Comparison of ENCODE assay signal across 14 mouse cellular contexts in the genomic region with DNA sequence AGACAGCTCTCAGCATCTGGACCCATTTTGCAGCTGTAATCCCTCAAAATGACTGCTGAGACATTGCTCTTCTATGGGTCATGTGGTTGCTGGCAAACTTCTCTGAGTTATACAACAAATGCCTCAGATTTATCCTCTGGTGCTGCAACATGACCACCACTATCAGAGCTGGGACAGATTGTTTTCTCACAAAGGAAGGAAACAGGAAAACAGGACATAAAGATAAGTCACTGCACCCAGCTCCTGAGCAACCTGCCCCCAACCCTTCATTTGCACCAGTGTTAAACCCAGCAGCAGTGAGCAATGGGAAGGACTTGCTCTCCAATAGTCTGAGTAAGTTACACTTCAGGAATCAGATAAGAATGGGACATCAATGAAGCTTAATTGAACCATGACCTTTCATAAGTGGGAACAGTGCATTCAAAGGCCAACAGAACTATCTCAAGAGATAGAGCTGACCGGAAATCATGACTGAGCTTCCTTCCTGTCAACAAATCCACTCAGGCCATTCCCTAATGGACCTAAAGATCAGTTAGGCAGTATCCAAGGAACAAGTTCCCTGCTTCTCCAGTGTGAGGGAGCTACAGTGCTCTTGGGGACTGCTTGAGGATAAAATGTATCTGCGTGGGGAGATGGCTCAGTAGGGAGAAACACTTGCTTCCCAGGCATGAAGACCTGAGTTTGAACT. TPM values are rescaled to one million over a fixed set of nuclear protein-coding genes. Genes with fewer than 3 reads are reported as not detected.
DNase-seq lines count a peak whose midpoint lies in the region; ATAC-seq and TF ChIP-seq lines count a peak whose summit lies in the region.
"Had no signal": no experiment of that assay in that cellular context is flagged by ENCODE, and none has a peak within 500 bp of the region (broad histone marks: within the 10 kb centered on the region; RNA-seq: fewer than 3 reads in every experiment).

No protein-coding gene starts in this region.

- WGBS in kidney, adult 2 months = 71% methylated on average over 2 of the region's 2 CpGs
- WGBS in kidney, embryonic 14.5 days = 70% methylated on average over 2 of the region's 2 CpGs
- WGBS in heart, embryonic 13.5 days = 36% methylated on average over 2 of the region's 2 CpGs

- H3K27me3 ChIP-seq in kidney, adult 2 months (replicated peaks; ENCODE audit: control insufficient read depth, insufficient read depth, low read length) = no peaks in the 10 kb centered on the region
- H3K27me3 ChIP-seq in kidney, embryonic 14.5 days (ENCODE audit: control insufficient read depth, insufficient read depth, low read length) = no peaks in the 10 kb centered on the region
- H3K27me3 ChIP-seq in heart, embryonic 13.5 days (replicated peaks) = no peaks in the 10 kb centered on the region
- H3K27me3 ChIP-seq: hindbrain, embryonic 12.5 days; Patski; stomach, embryonic 15.5 days had no signal

- H3K9me3 ChIP-seq in kidney, embryonic 14.5 days (ENCODE audit: control insufficient read depth, low read length) = no peaks in the 10 kb centered on the region
- peaks cover 3% of the 10 kb centered on the region; the same call in 1 of the 2 replicates for H3K9me3 ChIP-seq in heart, embryonic 13.5 days
- H3K9me3 ChIP-seq: hindbrain, embryonic 12.5 days; stomach, embryonic 15.5 days had no signal

- ATAC-seq in kidney, embryonic 14.5 days (ENCODE audit: low FRiP score, low TSS enrichment) = no peak
- no peak for ATAC-seq in heart, embryonic 13.5 days (ENCODE audit: extremely low read depth, insufficient number of reproducible peaks, low FRiP score, low TSS enrichment)
- ATAC-seq: Patski had no signal

- H3K4me2 ChIP-seq in kidney, embryonic 14.5 days (replicated peaks; ENCODE audit: low read depth, low read length) = no peak overlapping the region
- no peak overlapping the region for H3K4me2 ChIP-seq in heart, embryonic 13.5 days
- H3K4me2 ChIP-seq: hindbrain, embryonic 12.5 days; stomach, embryonic 15.5 days had no signal

- no peaks in the 10 kb centered on the region for H3K4me1 ChIP-seq in kidney, adult 2 months (ENCODE audit: control insufficient read depth, insufficient read depth, low read length)
- no peaks in the 10 kb centered on the region for H3K4me1 ChIP-seq in kidney, embryonic 14.5 days (ENCODE audit: control insufficient read depth, insufficient read depth, low read length)
- no peaks in the 10 kb centered on the region for H3K4me1 ChIP-seq in heart, embryonic 13.5 days
- H3K4me1 ChIP-seq: hindbrain, embryonic 12.5 days; stomach, embryonic 15.5 days had no signal

- DNase-seq in kidney, adult 2 months = peak; percentile 39
- DNase-seq in kidney, postnatal 10 days = peak; percentile 33
- peak; percentile 48 for DNase-seq in lung, postnatal 25 days (ENCODE audit: low spot score)
- DNase-seq in ovary, postnatal 36 days (ENCODE audit: low spot score) = no peak
- no peak for DNase-seq in embryo, embryonic 10 days (ENCODE audit: low spot score)
- DNase-seq: cerebellum, adult 11-12 months; gastrocnemius, adult 2 months; thymus, postnatal 36 days had no signal

- no peak overlapping the region for H3K4me3 ChIP-seq in kidney, adult 2 months (ENCODE audit: insufficient read depth, low read depth, low read length)
- H3K4me3 ChIP-seq in kidney, embryonic 14.5 days (ENCODE audit: low read length) = no peak overlapping the region
- H3K4me3 ChIP-seq in heart, embryonic 13.5 days = no peak overlapping the region
- H3K4me3 ChIP-seq: gastrocnemius, adult 2 months; hindbrain, embryonic 12.5 days; stomach, embryonic 15.5 days had no signal

- no peak for TF ChIP-seq POLR2A in kidney, adult 2 months (IDR thresholded peaks at IDR 0.05; ENCODE audit: low read depth, low read length)

- H3K9ac ChIP-seq in kidney, embryonic 14.5 days (ENCODE audit: low read depth, low read length) = no peak overlapping the region
- H3K9ac ChIP-seq in heart, embryonic 13.5 days = no peak overlapping the region
- H3K9ac ChIP-seq: hindbrain, embryonic 12.5 days; stomach, embryonic 15.5 days had no signal

- TF ChIP-seq CTCF in kidney, adult 2 months (conservative IDR thresholded peaks at IDR 0.05; ENCODE audit: insufficient read depth, insufficient read length, low read depth, low read length) = no peak

- no peaks in the 10 kb centered on the region for H3K36me3 ChIP-seq in kidney, adult 2 months (ENCODE audit: control insufficient read depth, insufficient read depth, low read length)
- no peaks in the 10 kb centered on the region for H3K36me3 ChIP-seq in kidney, embryonic 14.5 days (ENCODE audit: control insufficient read depth, insufficient read depth, low read length)
- H3K36me3 ChIP-seq in heart, embryonic 13.5 days = no peaks in the 10 kb centered on the region
- H3K36me3 ChIP-seq: hindbrain, embryonic 12.5 days; stomach, embryonic 15.5 days had no signal

- peak overlapping the region; percentile 47 for H3K27ac ChIP-seq in kidney, adult 2 months (ENCODE audit: insufficient read depth, low read depth, low read length)
- H3K27ac ChIP-seq in kidney, embryonic 14.5 days (ENCODE audit: low read depth, low read length) = no peak overlapping the region
- H3K27ac ChIP-seq in heart, embryonic 13.5 days (replicated peaks) = peak overlapping the region; percentile 48; the same call in 1 of the 2 replicates
- H3K27ac ChIP-seq: gastrocnemius, adult 2 months; hindbrain, embryonic 12.5 days; stomach, embryonic 15.5 days had no signal

RNA-seq across cellular contexts. Expression of a gene that starts 17.2 kb away (rescaled TPM):
- polyA plus RNA-seq in kidney, adult 2 months (2012; rRNA removed) = 234 and 244 TPM in 2 replicates
- polyA plus RNA-seq in kidney, embryonic 14.5 days (2014; fragmentation: Nextera tagmentation; extraction: Ambion mirVana) = 5.4 and 19.8 TPM in 2 replicates
- polyA plus RNA-seq in heart, embryonic 13.5 days (2015; fragmentation: Nextera tagmentation; extraction: Ambion mirVana) = not detected in 2 replicates
- polyA plus RNA-seq: hindbrain, embryonic 12.5 days; large intestine, adult 2 months; Patski; stomach, embryonic 15.5 days had no signal

RNA-seq across cellular contexts. Expression of a gene that starts 28.2 kb away (rescaled TPM):
- 368 and 393 TPM in 2 replicates for polyA plus RNA-seq in kidney, adult 2 months (2012; rRNA removed)
- 0.26 and 0.97 TPM in 2 replicates for polyA plus RNA-seq in kidney, embryonic 14.5 days (2014; fragmentation: Nextera tagmentation; extraction: Ambion mirVana)
- polyA plus RNA-seq in heart, embryonic 13.5 days (2015; fragmentation: Nextera tagmentation; extraction: Ambion mirVana) = not detected in 2 replicates
- polyA plus RNA-seq: hindbrain, embryonic 12.5 days; large intestine, adult 2 months; Patski had no signal

RNA-seq across cellular contexts. Expression of a gene that starts 50.3 kb away (rescaled TPM):
- polyA plus RNA-seq in kidney, adult 2 months (2012; rRNA removed) = 258 and 331 TPM in 2 replicates
- polyA plus RNA-seq in kidney, embryonic 14.5 days (2014; fragmentation: Nextera tagmentation; extraction: Ambion mirVana) = not detected in 2 replicates
- polyA plus RNA-seq in heart, embryonic 13.5 days (2015; fragmentation: Nextera tagmentation; extraction: Ambion mirVana) = not detected in 2 replicates
- polyA plus RNA-seq: hindbrain, embryonic 12.5 days; large intestine, adult 2 months; Patski; stomach, embryonic 15.5 days had no signal

RNA-seq across cellular contexts. Expression of a gene that starts 54.5 kb away (rescaled TPM):
- polyA plus RNA-seq in kidney, adult 2 months (2012; rRNA removed) = 0.60 and 0.91 TPM in 2 replicates
- not detected in 2 replicates for polyA plus RNA-seq in kidney, embryonic 14.5 days (2014; fragmentation: Nextera tagmentation; extraction: Ambion mirVana)
- polyA plus RNA-seq in heart, embryonic 13.5 days (2015; fragmentation: Nextera tagmentation; extraction: Ambion mirVana) = not detected in 2 replicates
- polyA plus RNA-seq: hindbrain, embryonic 12.5 days; large intestine, adult 2 months; Patski; stomach, embryonic 15.5 days had no signal

Comparison
In these comparisons a context has a peak if more than half of its experiments do, and no peak if none do; other contexts are left out.
1. RNA of a gene that starts 28.2 kb away (polyA plus RNA-seq): 368 to 393 TPM in kidney, adult 2 months; 0.26 to 0.97 TPM in kidney, embryonic 14.5 days and not detected in heart, embryonic 13.5 days; every median in the first group is over 100 times any median in the second.
2. RNA of a gene that starts 50.3 kb away (polyA plus RNA-seq): 258 to 331 TPM in kidney, adult 2 months; not detected in kidney, embryonic 14.5 days and not detected in heart, embryonic 13.5 days; every median in the first group is over 100 times any median in the second.
3. DNase-seq: peak in kidney, adult 2 months (single experiment), kidney, postnatal 10 days (single experiment) and lung, postnatal 25 days (single experiment); none in ovary, postnatal 36 days (single experiment) and embryo, embryonic 10 days (single experiment).